Mouse (Mus musculus): Measurements from ENCODE around the gene Diexf. TPM values are rescaled to one million over a fixed set of nuclear protein-coding genes. Genes with fewer than 3 reads are reported as not detected.

The Diexf gene
- polyA plus RNA-seq, 1 experiment from 2014 or later: 9.0 TPM

DNA sequence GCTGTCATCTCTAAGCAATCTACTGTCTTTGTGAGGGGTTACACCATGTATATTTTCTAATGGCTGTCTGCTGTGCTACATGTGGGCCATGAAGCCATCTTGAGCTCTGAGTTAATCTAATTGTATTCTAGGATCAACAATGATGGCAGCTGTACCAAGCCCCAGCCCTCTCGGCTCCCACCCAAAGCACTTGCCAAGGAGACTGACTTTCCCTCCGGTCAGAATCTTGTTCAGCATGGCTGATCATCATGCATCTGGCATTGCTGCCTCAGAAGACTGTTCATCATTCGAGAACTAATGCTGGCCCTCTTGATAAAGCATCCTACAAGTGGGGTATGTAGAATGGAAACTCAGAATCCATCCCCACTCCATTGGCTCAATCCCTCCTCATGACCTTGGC, 31.1 kb downstream of the Diexf start:
- 0 out of 2 replicates have a peak, but pooled peaks cover 1% of the 10 kb centered on the region for H3K36me3 ChIP-seq (ENCODE audit: insufficient read depth)
- DNase-seq (no peak), ATAC-seq (ENCODE audit: insufficient read depth) (no peak)
- no peak overlapping the region for H3K4me3 ChIP-seq (ENCODE audit: low read depth, low read length)
- TF ChIP-seq CTCF (IDR thresholded peaks at IDR 0.05; ENCODE audit: low read depth): no peak
- H3K27ac ChIP-seq (ENCODE audit: low read depth): no peak overlapping the region
- H3K4me2 ChIP-seq: no peak overlapping the region
- no peaks in the 10 kb centered on the region for H3K9me3 ChIP-seq (ENCODE audit: low read depth, low read length)
- 85% methylated on average over 3 of the region's 3 CpGs for WGBS
- no peak overlapping the region for H3K9ac ChIP-seq
- no peaks in the 10 kb centered on the region for H3K27me3 ChIP-seq (ENCODE audit: insufficient read depth, low read length)
- H3K4me1 ChIP-seq (ENCODE audit: insufficient read depth): no peaks in the 10 kb centered on the region

GRCm38 (mm10) chr1:193093596-193093995, 36.5 kb downstream of the Diexf start:
- ATAC-seq (ENCODE audit: insufficient read depth) (no peak), DNase-seq (no peak)
- no peak overlapping the region for H3K9ac ChIP-seq
- no peak for TF ChIP-seq CTCF (IDR thresholded peaks at IDR 0.05; ENCODE audit: low read depth)
- no peak overlapping the region for H3K4me3 ChIP-seq (ENCODE audit: low read depth, low read length)
- no peak overlapping the region for H3K27ac ChIP-seq (ENCODE audit: low read depth)
- no peak overlapping the region for H3K4me2 ChIP-seq
- no peaks in the 10 kb centered on the region for H3K4me1 ChIP-seq (ENCODE audit: insufficient read depth)
- 84% methylated on average over 3 of the region's 3 CpGs for WGBS
- no peaks in the 10 kb centered on the region for H3K27me3 ChIP-seq (ENCODE audit: insufficient read depth, low read length)
- H3K36me3 ChIP-seq (ENCODE audit: insufficient read depth): no peaks in the 10 kb centered on the region
- H3K9me3 ChIP-seq (ENCODE audit: low read depth, low read length): no peaks in the 10 kb centered on the region

- Histone ChIP-seq H3K27me3 (ENCODE audit: insufficient read depth, low read length) (no peaks in the 10 kb centered on the region), H3K27ac (ENCODE audit: low read depth) (no peak overlapping the region), H3K9ac (no peak overlapping the region), H3K9me3 (ENCODE audit: low read depth, low read length) (no peaks in the 10 kb centered on the region), H3K4me1 (ENCODE audit: insufficient read depth) (no peaks in the 10 kb centered on the region), H3K4me2 (no peak overlapping the region), H3K36me3 (ENCODE audit: insufficient read depth) (no peaks in the 10 kb centered on the region), H3K4me3 (ENCODE audit: low read depth, low read length) (no peak overlapping the region)
- no peak for TF ChIP-seq CTCF (IDR thresholded peaks at IDR 0.05; ENCODE audit: low read depth)
- DNase-seq (no peak), ATAC-seq (ENCODE audit: insufficient read depth) (no peak)
- 31% methylated on average over 1 of the region's 1 CpGs for WGBS
Measured at GRCm38 (mm10) chr1:193092771-193093170, 37.3 kb downstream of the Diexf start.

DNA sequence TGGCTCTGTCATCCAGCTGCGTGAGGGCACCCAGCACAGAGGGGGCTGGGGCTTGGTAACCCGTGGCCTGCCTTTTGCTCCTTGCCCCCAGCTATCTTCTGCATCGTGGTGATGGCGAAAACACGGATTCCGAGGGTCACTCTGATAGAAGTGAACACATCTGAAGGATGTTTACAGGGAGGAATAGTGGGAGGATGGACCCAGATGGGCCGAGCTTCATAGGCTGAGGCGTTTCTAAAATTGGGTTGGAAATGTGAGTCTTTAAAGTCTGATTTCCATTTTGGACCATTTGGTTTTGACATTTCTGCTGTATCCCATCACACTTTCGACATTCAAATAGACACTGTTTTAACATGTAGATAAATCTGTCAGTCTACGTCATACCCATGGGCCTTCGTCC, 39.2 kb downstream of the Diexf start:
- H3K27me3 ChIP-seq (ENCODE audit: insufficient read depth, low read length): no peaks in the 10 kb centered on the region
- H3K36me3 ChIP-seq (ENCODE audit: insufficient read depth): no peaks in the 10 kb centered on the region
- H3K9me3 ChIP-seq (ENCODE audit: low read depth, low read length): no peaks in the 10 kb centered on the region
- H3K4me3 ChIP-seq (ENCODE audit: low read depth, low read length): no peak overlapping the region
- no peak overlapping the region for H3K27ac ChIP-seq (ENCODE audit: low read depth)
- no peak overlapping the region for H3K4me2 ChIP-seq
- TF ChIP-seq CTCF (IDR thresholded peaks at IDR 0.05; ENCODE audit: low read depth): no peak
- ATAC-seq (ENCODE audit: insufficient read depth) (no peak), DNase-seq (no peak)
- H3K9ac ChIP-seq: no peak overlapping the region
- H3K4me1 ChIP-seq (ENCODE audit: insufficient read depth): peaks cover 3% of the 10 kb centered on the region; the same call in 1 of the 2 replicates
- WGBS: 75% methylated on average over 11 of the region's 11 CpGs

GRCm38 (mm10) chr1:193090211-193090871, 39.7 kb downstream of the Diexf start:
- 75% methylated on average over 18 of the region's 18 CpGs for WGBS
- Histone ChIP-seq H3K4me2 (no peak overlapping the region), H3K4me3 (ENCODE audit: low read depth, low read length) (no peak overlapping the region)

DNA sequence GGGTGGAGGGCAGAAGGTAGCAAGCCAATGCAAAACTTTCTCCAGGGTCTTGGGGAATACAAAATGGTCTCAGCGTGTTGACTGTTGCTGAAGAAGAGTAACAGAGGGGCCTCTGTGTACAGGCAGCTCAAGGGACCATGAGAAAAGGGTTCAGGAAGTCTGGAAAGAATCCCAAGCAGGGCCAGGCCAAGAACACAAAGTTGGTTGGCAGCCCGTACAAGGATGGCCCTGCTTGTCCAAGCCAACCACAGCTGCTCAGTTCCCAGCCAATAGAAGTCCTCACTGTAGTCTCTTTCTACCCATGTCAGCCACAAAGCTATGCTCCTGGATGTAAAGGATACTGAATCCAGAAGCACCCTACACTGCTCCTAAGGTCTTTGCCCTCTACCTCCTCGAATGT, 40.4 kb downstream of the Diexf start:
- Histone ChIP-seq H3K27ac (ENCODE audit: low read depth) (no peak overlapping the region), H3K36me3 (ENCODE audit: insufficient read depth) (no peaks in the 10 kb centered on the region), H3K4me3 (ENCODE audit: low read depth, low read length) (no peak overlapping the region), H3K4me1 (ENCODE audit: insufficient read depth) (peaks cover 3% of the 10 kb centered on the region; the same call in 1 of the 2 replicates), H3K4me2 (no peak overlapping the region), H3K9me3 (ENCODE audit: low read depth, low read length) (no peaks in the 10 kb centered on the region), H3K27me3 (ENCODE audit: insufficient read depth, low read length) (0 out of 2 replicates have a peak, but pooled peaks cover 1% of the 10 kb centered on the region), H3K9ac (no peak overlapping the region)
- DNase-seq (no peak), ATAC-seq (ENCODE audit: insufficient read depth) (no peak)
- no peak for TF ChIP-seq CTCF (IDR thresholded peaks at IDR 0.05; ENCODE audit: low read depth)
- WGBS: 78% methylated on average over 3 of the region's 3 CpGs

More at GRCm38 (mm10) chr1:193090211-193090871, 39.7 kb downstream of the Diexf start:
- Histone ChIP-seq H3K9ac (no peak overlapping the region), H3K4me1 (ENCODE audit: insufficient read depth) (peaks cover 3% of the 10 kb centered on the region; the same call in 1 of the 2 replicates), H3K27ac (ENCODE audit: low read depth) (no peak overlapping the region), H3K27me3 (ENCODE audit: insufficient read depth, low read length) (no peaks in the 10 kb centered on the region), H3K9me3 (ENCODE audit: low read depth, low read length) (no peaks in the 10 kb centered on the region), H3K36me3 (ENCODE audit: insufficient read depth) (no peaks in the 10 kb centered on the region)
- TF ChIP-seq CTCF (IDR thresholded peaks at IDR 0.05; ENCODE audit: low read depth): no peak
- no peak for DNase-seq
- ATAC-seq (ENCODE audit: insufficient read depth): no peak

GRCm38 (mm10) chr1:193089211-193089610, 40.9 kb downstream of the Diexf start:
- DNase-seq (no peak), ATAC-seq (ENCODE audit: insufficient read depth) (no peak)
- peaks cover 3% of the 10 kb centered on the region; the same call in 1 of the 2 replicates for H3K4me1 ChIP-seq (ENCODE audit: insufficient read depth)
- H3K27ac ChIP-seq (ENCODE audit: low read depth): no peak overlapping the region
- H3K36me3 ChIP-seq (ENCODE audit: insufficient read depth): no peaks in the 10 kb centered on the region
- no peak overlapping the region for H3K4me2 ChIP-seq
- 88% methylated on average over 6 of the region's 6 CpGs for WGBS
- 0 out of 2 replicates have a peak, but pooled peaks cover 6% of the 10 kb centered on the region for H3K27me3 ChIP-seq (ENCODE audit: insufficient read depth, low read length)
- no peaks in the 10 kb centered on the region for H3K9me3 ChIP-seq (ENCODE audit: low read depth, low read length)
- no peak overlapping the region for H3K9ac ChIP-seq
- no peak overlapping the region for H3K4me3 ChIP-seq (ENCODE audit: low read depth, low read length)
- TF ChIP-seq CTCF (IDR thresholded peaks at IDR 0.05; ENCODE audit: low read depth): no peak

Measured in lung, embryonic 14.5 days (tissue).